Mouse (Mus musculus) liver, embryonic 14.5 days (tissue): ENCODE data around the gene Ccdc65. TPM values are rescaled to one million over a fixed set of nuclear protein-coding genes. Genes with fewer than 3 reads are reported as not detected.

Source experiments
- ATAC-seq: fragments of 200-750 bp; cut with Nextera tagmentation; 2 replicates; pipeline ENCODE4 v1.8.0; 2017; ENCODE audit warnings: moderate number of reproducible peaks, mild to moderate bottlenecking, moderate library complexity; ENCODE audit not compliant: insufficient read depth
- DNase-seq, 3 experiments: peaks; one replicate each; pipeline ENCODE4 v3.0.0-alpha.2; 2012 to 2013; ENCODE audit warnings: low read depth in 3 of 3, low spot score in 3 of 3
- H3K27ac ChIP-seq: fragments of 300-500 bp; sonication (generic); 2 replicates; pipeline ENCODE4 v1.5.1; 2014; ENCODE audit warnings: moderate library complexity, mild to moderate bottlenecking, control low read depth, inconsistent platforms
- H3K27me3 ChIP-seq: fragments of 300-500 bp; sonication (generic); 2 replicates; pipeline ENCODE4 v1.6.1; 2014; ENCODE audit warnings: mild to moderate bottlenecking, low read length, moderate library complexity; ENCODE audit not compliant: control insufficient read depth, insufficient read depth
- H3K36me3 ChIP-seq: fragments of 300-500 bp; sonication (generic); replicated peaks from 2 replicates; pipeline ENCODE4 v1.6.1; 2014; ENCODE audit warnings: low read depth; ENCODE audit not compliant: control insufficient read depth, insufficient read depth
- H3K4me1 ChIP-seq, 2 experiments: fragments of 200-500 bp in 1 of 2; fragments of 300-500 bp in 1 of 2; sonication (generic) in 1 of 2; replicated peaks; 2 replicates each; pipeline ENCODE4 v1.6.1; 2012 to 2014; ENCODE audit warnings: antibody characterized with exemption in 1 of 2, inconsistent platforms in 1 of 2, low read length in 1 of 2; ENCODE audit not compliant: control insufficient read depth in 2 of 2, insufficient read depth in 2 of 2
- H3K4me2 ChIP-seq: fragments of 300-500 bp; sonication (generic); 2 replicates; pipeline ENCODE4 v1.6.1; 2014; ENCODE audit warnings: low read depth, mild to moderate bottlenecking, control low read depth, moderate library complexity
- H3K4me3 ChIP-seq, 2 experiments: fragments of 200-500 bp in 1 of 2; fragments of 300-500 bp in 1 of 2; sonication (generic) in 1 of 2; 2 replicates each; pipeline ENCODE4 v1.5.1; 2012 to 2014; ENCODE audit warnings: low read depth in 2 of 2, low read length in 2 of 2, mild to moderate bottlenecking in 2 of 2, control low read depth in 1 of 2, inconsistent platforms in 1 of 2, moderate library complexity in 1 of 2; ENCODE audit not compliant: insufficient read depth in 1 of 2
- H3K9ac ChIP-seq: fragments of 300-500 bp; sonication (generic); replicated peaks from 2 replicates; pipeline ENCODE4 v1.6.1; 2014; ENCODE audit warnings: mild to moderate bottlenecking, control low read depth, moderate library complexity
- H3K9me3 ChIP-seq: fragments of 300-500 bp; sonication (generic); 2 replicates; pipeline ENCODE4 v1.6.1; 2016; ENCODE audit warnings: low read length, mixed read lengths; ENCODE audit not compliant: control insufficient read depth
- CTCF ChIP-seq: IDR thresholded peaks from 2 replicates; pipeline ENCODE4 v1.5.1; 2016; ENCODE audit warnings: antibody characterized with exemption, low read depth, control low read depth
- EP300 ChIP-seq: IDR thresholded peaks from 2 replicates; pipeline ENCODE4 v1.6.1; 2016; ENCODE audit warnings: antibody characterized with exemption, low read depth
- WGBS: fragments of 180-500 bp; shearing (Covaris S2); extraction: QIAGEN DNeasy Blood & Tissue Kit; methylation state at CpG from one replicate; pipeline ENCODE4 v1.1.7; 2014; ENCODE audit not compliant: insufficient replicate concordance; 5-methylcytosine and 5-hydroxymethylcytosine counted together
- polyA plus RNA-seq, 2 experiments: library from polyadenylated mRNA; depleted of rRNA in 1 of 2; stranded (reverse) in 1 of 2; unstranded in 1 of 2; fragments of >200 nt; fragmentation: Nextera tagmentation in 1 of 2; extraction: Ambion mirVana in 1 of 2; gene quantifications; 2 replicates each; pipeline versions ENCODE4 v1.2.1 to v1.2.3; 2012 to 2014

The Ccdc65 gene
- polyA plus RNA-seq, 2 experiments: 0.01 TPM; not detected in 1

DNA sequence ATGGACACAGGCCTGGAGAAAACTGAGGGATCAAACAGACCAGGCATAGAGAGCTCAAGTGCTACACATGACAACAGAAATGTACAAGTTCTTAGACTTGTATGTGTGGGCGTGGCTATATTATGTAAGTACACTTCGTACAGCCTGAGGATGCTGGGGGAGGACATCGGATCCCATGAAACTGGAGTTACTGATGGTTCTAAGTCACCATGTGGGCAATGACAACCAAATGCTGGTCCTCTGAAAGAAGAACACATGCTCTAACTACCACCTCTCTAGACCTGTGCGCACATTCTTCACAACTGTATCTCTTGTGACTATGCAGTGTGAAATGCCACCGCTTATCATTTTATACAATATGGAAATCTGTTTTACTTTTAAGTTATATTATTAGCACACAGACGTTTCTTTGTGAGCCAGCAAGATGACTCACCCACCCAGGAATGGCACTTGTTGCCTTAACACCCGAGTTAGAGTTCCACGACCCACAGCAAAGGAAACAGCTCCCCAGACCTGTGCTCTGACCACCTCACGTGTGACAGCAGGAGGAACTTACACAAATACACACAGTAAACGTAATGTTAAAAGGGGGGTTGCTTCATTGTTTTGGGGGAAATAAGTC lies 38.4 kb downstream of the Ccdc65 start:
- Histone ChIP-seq H3K4me2 (no peak overlapping the region), H3K9me3 (no peaks in the 10 kb centered on the region), H3K27ac (no peak overlapping the region), H3K9ac (no peak overlapping the region), H3K27me3 (no peaks in the 10 kb centered on the region), H3K4me3 (no peak overlapping the region), H3K4me1 (peaks cover 0 to 2% of the 10 kb centered on the region in 2 experiments; a peak in 1 of 4 replicates), H3K36me3 (no peaks in the 10 kb centered on the region)
- DNase-seq: no peak
- no peak for ATAC-seq
- TF ChIP-seq CTCF (no peak), EP300 (no peak)
- 65% methylated on average over 10 of the region's 10 CpGs for whole genome bisulfite sequencing

DNA sequence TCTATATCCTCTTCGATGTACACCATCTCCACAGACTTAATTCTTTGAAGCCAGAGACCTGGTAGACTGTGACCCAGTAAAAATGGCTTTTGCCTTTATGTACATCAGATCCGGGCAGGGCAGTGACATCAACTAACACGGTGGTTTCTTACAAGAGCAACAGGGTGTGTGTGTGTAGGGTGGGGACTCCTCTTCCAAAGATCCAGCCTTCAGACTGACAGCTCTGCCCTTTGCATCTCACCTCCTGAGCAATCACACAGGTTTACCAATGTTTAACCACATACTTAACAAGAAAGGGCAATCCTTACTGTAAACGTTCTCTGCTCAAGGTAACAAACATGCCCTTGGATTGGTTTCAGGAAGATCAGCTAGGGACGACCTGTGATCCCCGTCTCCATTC lies 39.3 kb downstream of the Ccdc65 start:
- H3K9ac ChIP-seq: no peak overlapping the region
- no peaks in the 10 kb centered on the region for H3K36me3 ChIP-seq
- H3K27me3 ChIP-seq: no peaks in the 10 kb centered on the region
- H3K4me3 ChIP-seq: no peak overlapping the region
- no peaks in the 10 kb centered on the region for H3K9me3 ChIP-seq
- DNase-seq: no peak
- TF ChIP-seq CTCF (no peak), EP300 (no peak)
- no peak overlapping the region for H3K4me2 ChIP-seq
- 64% methylated on average over 6 of the region's 6 CpGs for WGBS
- ATAC-seq: no peak
- no peak overlapping the region for H3K27ac ChIP-seq
- peaks cover 0 to 2% of the 10 kb centered on the region in 2 experiments; a peak in 1 of 4 replicates for H3K4me1 ChIP-seq

DNA sequence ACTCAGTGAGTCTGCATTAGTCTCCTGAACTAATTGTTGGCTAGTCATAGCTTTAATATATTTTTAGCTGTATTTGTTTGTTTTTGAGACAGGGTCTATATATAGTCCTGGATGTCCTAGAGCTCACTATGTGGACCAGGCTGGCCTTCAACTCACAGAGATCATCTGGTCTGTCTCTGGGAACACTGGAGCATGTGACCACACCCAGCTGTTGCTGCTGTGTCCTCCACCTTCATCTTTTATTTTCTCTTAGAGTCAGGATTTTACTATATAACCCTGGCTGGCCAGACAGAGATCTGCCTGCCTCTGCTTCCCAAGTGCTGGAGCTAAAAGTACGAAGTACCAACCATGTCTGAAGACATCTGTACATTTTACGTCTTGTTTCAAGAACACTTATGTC lies 41.1 kb downstream of the Ccdc65 start:
- Histone ChIP-seq H3K4me3 (no peak overlapping the region), H3K9me3 (no peaks in the 10 kb centered on the region), H3K4me1 (peaks cover 0 to 9% of the 10 kb centered on the region in 2 experiments; a peak in 2 of 4 replicates), H3K27ac (no peak overlapping the region), H3K36me3 (no peaks in the 10 kb centered on the region), H3K9ac (no peak overlapping the region), H3K27me3 (no peaks in the 10 kb centered on the region), H3K4me2 (no peak overlapping the region)
- ATAC-seq: no peak
- TF ChIP-seq CTCF (no peak), EP300 (no peak)
- 80% methylated on average over 2 of the region's 2 CpGs for WGBS
- no peak for DNase-seq

DNA sequence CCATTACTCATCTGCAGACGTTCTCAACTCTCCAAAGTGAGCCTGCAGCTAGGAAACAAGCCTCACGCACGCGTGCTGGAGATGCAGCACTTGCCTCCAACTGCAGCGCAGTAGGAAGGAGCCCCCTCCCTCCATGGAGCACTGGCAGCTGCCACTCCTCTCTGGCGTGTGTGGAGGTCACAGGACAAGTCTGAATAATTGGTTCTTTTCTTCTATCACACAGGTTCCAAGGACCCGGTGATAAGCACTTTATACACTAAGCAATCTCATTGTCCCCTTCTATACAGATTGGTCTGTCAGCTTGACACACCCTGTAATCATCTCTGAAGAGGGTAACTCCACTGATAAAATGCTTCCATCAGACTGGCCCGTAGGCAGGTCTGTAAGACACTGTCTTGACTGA lies 45.0 kb downstream of the Ccdc65 start:
- Histone ChIP-seq H3K27me3 (no peaks in the 10 kb centered on the region), H3K9me3 (no peaks in the 10 kb centered on the region), H3K4me1 (peaks cover 0 to 8% of the 10 kb centered on the region in 2 experiments; a peak in 2 of 4 replicates), H3K4me3 (no peak overlapping the region), H3K36me3 (no peaks in the 10 kb centered on the region), H3K27ac (no peak overlapping the region), H3K4me2 (no peak overlapping the region), H3K9ac (no peak overlapping the region)
- 45% methylated on average over 8 of the region's 8 CpGs for WGBS
- DNase-seq (no peak), ATAC-seq (peak; percentile 68)
- TF ChIP-seq EP300 (peak; percentile 37; the same call in 1 of the 2 replicates), CTCF (no peak)

DNA sequence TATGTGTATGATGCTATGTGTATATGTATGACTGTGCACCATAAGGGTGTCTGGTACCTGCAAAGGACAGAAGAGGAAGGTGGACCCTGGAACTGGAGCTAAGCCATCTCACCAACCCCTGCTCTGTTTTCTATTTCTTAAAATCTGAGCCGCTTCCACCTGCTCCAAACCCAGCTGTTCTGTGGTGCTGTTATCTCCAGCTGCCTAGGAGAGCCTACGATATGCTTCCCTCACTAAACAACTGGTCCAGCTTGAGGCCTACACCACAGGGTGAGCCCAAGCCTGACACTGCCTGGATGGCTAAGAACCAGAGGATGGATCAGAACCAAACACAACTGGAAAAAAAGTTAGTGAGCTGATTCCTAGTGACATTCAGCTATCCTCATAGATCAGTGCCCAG lies 46.1 kb downstream of the Ccdc65 start:
- H3K4me2 ChIP-seq: no peak overlapping the region
- H3K27ac ChIP-seq: no peak overlapping the region
- 50% methylated on average over 2 of the region's 2 CpGs for WGBS
- H3K4me3 ChIP-seq: no peak overlapping the region
- DNase-seq: no peak
- no peaks in the 10 kb centered on the region for H3K9me3 ChIP-seq
- H3K4me1 ChIP-seq: peaks cover 0 to 7% of the 10 kb centered on the region in 2 experiments; a peak in 2 of 4 replicates
- no peaks in the 10 kb centered on the region for H3K27me3 ChIP-seq
- H3K36me3 ChIP-seq: no peaks in the 10 kb centered on the region
- no peak for ATAC-seq
- no peak overlapping the region for H3K9ac ChIP-seq
- TF ChIP-seq EP300 (no peak), CTCF (no peak)
